Mouse (Mus musculus) C2C12 (cell line): Measurements from ENCODE around the gene Ptp4a2. TPM values are rescaled to one million over a fixed set of nuclear protein-coding genes. Genes with fewer than 3 reads are reported as not detected.

Experiments
- H3K27me3 ChIP-seq: one replicate; pipeline ENCODE4 v1.6.1; 2011; ENCODE audit not compliant: control insufficient read depth, insufficient read depth, insufficient read length
- H3K36me3 ChIP-seq: one replicate; pipeline ENCODE4 v1.6.1; 2011; ENCODE audit not compliant: control insufficient read depth, insufficient read depth
- H3K4me3 ChIP-seq: one replicate; pipeline ENCODE4 v1.5.1; 2011; ENCODE audit warnings: mild to moderate bottlenecking, control low read depth; ENCODE audit not compliant: poor library complexity, insufficient read depth, severe bottlenecking
- H3K79me2 ChIP-seq: one replicate; pipeline ENCODE4 v1.6.1; 2011; ENCODE audit not compliant: control insufficient read depth, insufficient read depth
- H3K79me3 ChIP-seq: one replicate; pipeline ENCODE4 v1.6.1; 2011; ENCODE audit warnings: low read depth, control low read depth
- H3ac ChIP-seq: one replicate; pipeline ENCODE3; 2011; ENCODE audit warnings: low read depth; ENCODE audit not compliant: control insufficient read depth, insufficient read length
- CEBPB ChIP-seq: IDR thresholded peaks from one replicate; pipeline ENCODE4 v1.6.1; 2011; ENCODE audit warnings: low read depth, mild to moderate bottlenecking, control low read depth, moderate library complexity
- CTCF ChIP-seq: IDR thresholded peaks from one replicate; pipeline ENCODE4 v1.5.1; 2011; ENCODE audit not compliant: control insufficient read depth, insufficient read depth, insufficient read length
- FOSL1 ChIP-seq: IDR thresholded peaks from one replicate; pipeline ENCODE4 v1.8.0; 2011; ENCODE audit warnings: mild to moderate bottlenecking, low read length; ENCODE audit not compliant: poor library complexity, insufficient read depth, severe bottlenecking
- MAX ChIP-seq: IDR thresholded peaks from one replicate; pipeline ENCODE4 v1.6.1; 2011; ENCODE audit warnings: mild to moderate bottlenecking, control low read depth
- MYOD1 ChIP-seq: IDR thresholded peaks from one replicate; pipeline ENCODE4 v1.6.1; 2011; ENCODE audit warnings: low read depth; ENCODE audit not compliant: control insufficient read depth, insufficient read length
- MYOG ChIP-seq: IDR thresholded peaks from one replicate; pipeline ENCODE4 v1.6.1; 2011; ENCODE audit not compliant: control insufficient read depth, insufficient read length; ENCODE audit errors: extremely low read depth
- USF1 ChIP-seq: IDR thresholded peaks from one replicate; pipeline ENCODE4 v1.6.1; 2011; ENCODE audit warnings: low read depth, mild to moderate bottlenecking, control low read depth, moderate library complexity
- polyA plus RNA-seq: library from polyadenylated mRNA; unstranded; fragments of >200 nt; fragmentation: generic; extraction: Trizol; gene quantifications from one replicate; pipeline ENCODE4 v1.2.1, GENCODE M21; 2012; ENCODE audit warnings: missing spikeins

Gene Ptp4a2
- polyA plus RNA-seq, 1 experiment = 101 TPM

- TF ChIP-seq MYOD1 (peak; percentile 79), CTCF (no peak)
- H3K79me2 ChIP-seq = no peaks in the 10 kb centered on the region
- H3K4me3 ChIP-seq = no peak overlapping the region
- no peak overlapping the region for H3ac ChIP-seq
- no peaks in the 10 kb centered on the region for H3K79me3 ChIP-seq
- H3K27me3 ChIP-seq = no peaks in the 10 kb centered on the region
- H3K36me3 ChIP-seq = no peaks in the 10 kb centered on the region
Measured at GRCm38 (mm10) chr4:129875406-129875805, 64.4 kb downstream of the Ptp4a2 start.

DNA sequence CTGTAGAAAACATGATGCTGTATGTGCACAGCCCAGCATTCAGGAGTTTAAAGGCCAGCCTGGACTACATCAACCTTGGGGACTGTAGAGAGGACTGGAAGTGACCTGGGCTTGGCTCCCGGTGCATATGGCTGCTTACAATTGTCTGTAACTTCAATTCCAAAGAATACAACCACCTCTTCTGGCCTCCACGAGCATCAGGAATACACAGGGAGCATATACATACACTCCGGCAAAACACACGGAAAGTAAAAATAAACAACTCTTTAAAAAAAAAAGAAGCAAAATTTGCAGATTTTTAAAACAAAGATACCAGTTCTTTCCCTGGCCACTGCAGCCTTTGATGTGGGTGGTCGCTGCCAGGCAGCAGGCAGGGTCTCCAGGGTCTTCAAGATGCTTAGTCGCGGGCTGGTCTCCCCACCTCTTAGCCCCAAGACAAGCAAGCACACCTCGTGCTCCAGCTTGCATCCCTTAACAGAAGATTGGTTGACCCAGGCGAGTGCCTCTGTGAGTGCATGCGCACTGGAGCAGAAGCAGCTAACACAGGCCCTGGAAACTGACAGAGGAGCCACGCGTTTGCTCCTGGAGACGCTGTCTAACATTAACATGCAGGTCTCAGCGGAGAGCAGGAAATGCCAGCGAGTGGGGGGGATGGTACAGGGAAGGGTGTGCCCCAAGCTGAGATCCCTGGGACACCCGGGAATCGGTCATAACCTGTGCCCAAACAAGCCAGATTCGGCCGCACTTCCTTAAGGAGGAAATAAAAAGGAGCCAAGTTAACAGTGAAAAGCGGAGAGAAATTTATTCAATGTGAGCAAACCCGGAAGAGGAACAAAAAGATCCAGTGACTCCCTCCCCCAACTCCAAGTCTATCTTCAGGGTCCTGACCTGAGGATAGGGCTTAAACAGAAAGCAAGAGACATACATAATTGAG is 66.1 kb downstream of the Ptp4a2 start:
- H3K79me2 ChIP-seq = no peaks in the 10 kb centered on the region
- no peaks in the 10 kb centered on the region for H3K27me3 ChIP-seq
- TF ChIP-seq USF1 (no peak), CTCF (no peak), MYOD1 (no peak), MAX (no peak), CEBPB (no peak), FOSL1 (no peak), MYOG (no peak)
- no peak overlapping the region for H3ac ChIP-seq
- H3K79me3 ChIP-seq = no peaks in the 10 kb centered on the region
- no peaks in the 10 kb centered on the region for H3K36me3 ChIP-seq
- no peak overlapping the region for H3K4me3 ChIP-seq

GRCm38 (mm10) chr4:129877967-129878655 is 67.1 kb downstream of the Ptp4a2 start:
- Histone ChIP-seq H3ac (no peak overlapping the region), H3K4me3 (no peak overlapping the region), H3K27me3 (no peaks in the 10 kb centered on the region), H3K79me3 (no peaks in the 10 kb centered on the region), H3K79me2 (no peaks in the 10 kb centered on the region), H3K36me3 (no peaks in the 10 kb centered on the region)
- TF ChIP-seq USF1 (no peak), MYOG (no peak), MAX (no peak), CEBPB (no peak), FOSL1 (no peak), CTCF (no peak), MYOD1 (no peak)

GRCm38 (mm10) chr4:129878656-129879145 is 67.7 kb downstream of the Ptp4a2 start:
- no peaks in the 10 kb centered on the region for H3K79me3 ChIP-seq
- H3K79me2 ChIP-seq = no peaks in the 10 kb centered on the region
- no peaks in the 10 kb centered on the region for H3K27me3 ChIP-seq
- no peak overlapping the region for H3K4me3 ChIP-seq
- no peak overlapping the region for H3ac ChIP-seq
- H3K36me3 ChIP-seq = no peaks in the 10 kb centered on the region
- TF ChIP-seq MAX (no peak), USF1 (no peak), MYOD1 (no peak), MYOG (no peak), FOSL1 (no peak), CTCF (no peak), CEBPB (no peak)

DNA sequence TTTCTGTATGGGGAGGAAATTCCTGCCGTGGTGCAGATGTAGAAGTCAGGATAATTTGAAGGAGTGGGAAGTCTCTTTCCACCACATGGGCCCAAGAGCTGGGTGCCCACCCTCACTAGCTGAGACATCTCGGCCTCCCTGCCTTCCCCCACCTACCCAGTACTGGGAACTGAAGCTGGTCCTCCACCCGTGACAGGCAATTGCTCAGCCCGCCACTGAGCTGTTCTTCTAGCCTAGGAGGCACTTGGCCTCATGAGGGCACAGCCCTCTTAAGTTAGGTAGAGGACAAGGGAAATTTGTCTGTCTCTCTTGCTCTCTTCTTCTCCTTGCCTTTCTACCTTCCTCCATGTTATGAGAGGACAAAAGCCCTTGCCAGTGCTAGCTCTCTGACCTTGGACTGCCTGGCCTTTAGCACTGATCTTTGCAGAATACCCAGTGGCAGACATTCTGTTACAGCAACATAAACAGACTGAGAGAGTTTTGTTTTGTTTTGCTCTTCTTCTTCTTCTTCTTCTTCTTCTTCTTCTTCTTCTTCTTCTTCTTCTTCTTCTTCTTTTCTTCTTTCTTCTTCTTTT is 68.3 kb downstream of the Ptp4a2 start:
- no peaks in the 10 kb centered on the region for H3K27me3 ChIP-seq
- TF ChIP-seq MAX (no peak), CTCF (no peak), MYOG (no peak), CEBPB (no peak), USF1 (no peak), MYOD1 (no peak), FOSL1 (no peak)
- H3K79me2 ChIP-seq = no peaks in the 10 kb centered on the region
- H3K79me3 ChIP-seq = no peaks in the 10 kb centered on the region
- no peak overlapping the region for H3ac ChIP-seq
- no peak overlapping the region for H3K4me3 ChIP-seq
- no peaks in the 10 kb centered on the region for H3K36me3 ChIP-seq
